Comparison of ENCODE assay signal across 24 mouse cellular contexts in the genomic region with DNA sequence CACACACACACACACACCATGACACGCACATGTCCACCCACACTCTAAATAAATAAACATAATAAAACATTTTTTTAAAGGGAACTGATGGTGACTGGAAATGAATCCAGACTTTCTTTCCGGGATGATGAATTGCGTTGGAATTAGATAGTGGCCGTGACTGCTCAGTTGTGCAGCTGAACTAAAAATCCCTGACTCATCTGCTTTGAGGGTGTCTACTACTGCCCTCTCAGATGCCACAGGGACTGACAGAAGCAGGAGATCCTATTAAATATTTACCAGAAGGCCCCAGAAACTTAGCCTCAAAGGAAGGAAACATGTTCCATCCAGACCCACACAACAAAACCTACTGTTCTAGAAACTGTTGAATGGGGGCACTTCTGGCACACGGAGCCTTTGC.
DNase-seq lines count a peak whose midpoint lies in the region; ATAC-seq and TF ChIP-seq lines count a peak whose summit lies in the region.
"Had no signal": no experiment of that assay in that cellular context is flagged by ENCODE, and none has a peak within 500 bp of the region (broad histone marks: within the 10 kb centered on the region; RNA-seq: fewer than 3 reads in every experiment).

No protein-coding gene starts in this region.

- no peaks in the 10 kb centered on the region for H3K27me3 ChIP-seq in kidney, embryonic 15.5 days
- H3K27me3 ChIP-seq in kidney, embryonic 16.5 days (ENCODE audit: insufficient read depth, low read length) = no peaks in the 10 kb centered on the region
- no peaks in the 10 kb centered on the region for H3K27me3 ChIP-seq in midbrain, embryonic 11.5 days (ENCODE audit: control insufficient read depth, insufficient read depth, low read length)
- no peaks in the 10 kb centered on the region for H3K27me3 ChIP-seq in liver, postnatal 0 days (ENCODE audit: insufficient read depth, low read length)
- H3K27me3 ChIP-seq: forebrain, embryonic 13.5 days; heart, embryonic 15.5 days had no signal

- 0 out of 2 replicates have a peak, but pooled peaks cover 2% of the 10 kb centered on the region for H3K4me1 ChIP-seq in kidney, embryonic 15.5 days
- no peaks in the 10 kb centered on the region for H3K4me1 ChIP-seq in kidney, embryonic 16.5 days (ENCODE audit: insufficient read depth, low read length)
- H3K4me1 ChIP-seq in midbrain, embryonic 11.5 days (ENCODE audit: control insufficient read depth, insufficient read depth, low read length) = no peaks in the 10 kb centered on the region
- H3K4me1 ChIP-seq in liver, postnatal 0 days (ENCODE audit: insufficient read depth) = no peaks in the 10 kb centered on the region
- H3K4me1 ChIP-seq: forebrain, embryonic 10.5 days; forebrain, embryonic 13.5 days; heart, embryonic 15.5 days; hindbrain, embryonic 10.5 days had no signal

- no peak for ATAC-seq in kidney, embryonic 15.5 days (replicated peaks; ENCODE audit: low FRiP score)
- no peak for ATAC-seq in kidney, embryonic 16.5 days (ENCODE audit: low FRiP score, low TSS enrichment)
- no peak for ATAC-seq in midbrain, embryonic 11.5 days (ENCODE audit: low FRiP score)
- no peak for ATAC-seq in liver, postnatal 0 days
- ATAC-seq: forebrain, embryonic 13.5 days; forebrain, embryonic 16.5 days; hindbrain, postnatal 0 days had no signal

- no peak for TF ChIP-seq EP300 in liver, postnatal 0 days (IDR thresholded peaks at IDR 0.05; ENCODE audit: low read depth)

- no peaks in the 10 kb centered on the region for H3K9me3 ChIP-seq in kidney, embryonic 15.5 days (replicated peaks)
- H3K9me3 ChIP-seq in kidney, embryonic 16.5 days (ENCODE audit: low read length) = no peaks in the 10 kb centered on the region
- no peaks in the 10 kb centered on the region for H3K9me3 ChIP-seq in midbrain, embryonic 11.5 days (ENCODE audit: control insufficient read depth, low read length)
- no peaks in the 10 kb centered on the region for H3K9me3 ChIP-seq in liver, postnatal 0 days (ENCODE audit: low read length)
- H3K9me3 ChIP-seq: forebrain, embryonic 10.5 days; forebrain, embryonic 13.5 days; heart, embryonic 15.5 days; hindbrain, embryonic 10.5 days had no signal

- TF ChIP-seq CTCF in liver, postnatal 0 days (IDR thresholded peaks at IDR 0.05; ENCODE audit: low read depth) = no peak

- WGBS in kidney, embryonic 15.5 days = 70% methylated on average over 5 of the region's 5 CpGs
- WGBS in kidney, embryonic 16.5 days = 58% methylated on average over 5 of the region's 5 CpGs
- WGBS in midbrain, embryonic 11.5 days = 85% methylated on average over 5 of the region's 5 CpGs
- WGBS in liver, postnatal 0 days (ENCODE audit: insufficient replicate concordance) = 72% methylated on average over 5 of the region's 5 CpGs

- DNase-seq in kidney, adult 11 months = peak; percentile 17
- DNase-seq in kidney, adult 8-10 months = peak; percentile 9 to 37
- peak; percentile 47 for DNase-seq in kidney, adult 9 months
- DNase-seq in midbrain, embryonic 11.5 days (ENCODE audit: low spot score, missing footprints) = no peak
- DNase-seq in liver, postnatal 0 days = no peak
- DNase-seq: adrenal gland, postnatal 10 days; adrenal gland, postnatal 36 days; cerebellum, adult 18-20 months; cerebellum, adult 9-10 months; cerebellum, postnatal 14 days; gastrocnemius, postnatal 10 days; gastrocnemius, postnatal 36 days; heart, postnatal 10 days; heart, postnatal 36 days had no signal

- no peak overlapping the region for H3K27ac ChIP-seq in kidney, embryonic 15.5 days
- no peak overlapping the region for H3K27ac ChIP-seq in kidney, embryonic 16.5 days (ENCODE audit: low read length)
- H3K27ac ChIP-seq in midbrain, embryonic 11.5 days (ENCODE audit: low read depth, low read length) = no peak overlapping the region
- H3K27ac ChIP-seq in liver, postnatal 0 days (ENCODE audit: low read depth) = no peak overlapping the region
- H3K27ac ChIP-seq: forebrain, embryonic 10.5 days; forebrain, embryonic 13.5 days; heart, embryonic 15.5 days; hindbrain, embryonic 10.5 days; hindbrain, embryonic 14.5 days; hindbrain, postnatal 0 days had no signal

- no peak overlapping the region for H3K4me2 ChIP-seq in kidney, embryonic 15.5 days
- H3K4me2 ChIP-seq in kidney, embryonic 16.5 days (replicated peaks; ENCODE audit: low read depth, low read length) = no peak overlapping the region
- no peak overlapping the region for H3K4me2 ChIP-seq in midbrain, embryonic 11.5 days
- H3K4me2 ChIP-seq in liver, postnatal 0 days (ENCODE audit: low read depth, low read length) = no peak overlapping the region
- H3K4me2 ChIP-seq: forebrain, embryonic 13.5 days; heart, embryonic 11.5 days; heart, embryonic 15.5 days; hindbrain, embryonic 14.5 days had no signal

- no peak overlapping the region for H3K4me3 ChIP-seq in kidney, embryonic 15.5 days (replicated peaks)
- H3K4me3 ChIP-seq in kidney, embryonic 16.5 days (ENCODE audit: low read length) = no peak overlapping the region
- no peak overlapping the region for H3K4me3 ChIP-seq in midbrain, embryonic 11.5 days (ENCODE audit: low read depth, low read length)
- H3K4me3 ChIP-seq in liver, postnatal 0 days (ENCODE audit: low read depth, low read length) = no peak overlapping the region
- H3K4me3 ChIP-seq: forebrain, embryonic 10.5 days; forebrain, embryonic 13.5 days; heart, embryonic 15.5 days; hindbrain, embryonic 10.5 days had no signal

- no peaks in the 10 kb centered on the region for H3K36me3 ChIP-seq in kidney, embryonic 15.5 days
- H3K36me3 ChIP-seq in kidney, embryonic 16.5 days (ENCODE audit: insufficient read depth, low read length) = no peaks in the 10 kb centered on the region
- no peaks in the 10 kb centered on the region for H3K36me3 ChIP-seq in midbrain, embryonic 11.5 days (ENCODE audit: control insufficient read depth, insufficient read depth, low read length)
- no peaks in the 10 kb centered on the region for H3K36me3 ChIP-seq in liver, postnatal 0 days (replicated peaks; ENCODE audit: insufficient read depth, low read length)
- H3K36me3 ChIP-seq: forebrain, embryonic 10.5 days; heart, embryonic 15.5 days; hindbrain, embryonic 10.5 days had no signal

- H3K9ac ChIP-seq in kidney, embryonic 15.5 days = no peak overlapping the region
- H3K9ac ChIP-seq in kidney, embryonic 16.5 days (replicated peaks; ENCODE audit: low read length) = no peak overlapping the region
- H3K9ac ChIP-seq in midbrain, embryonic 11.5 days (ENCODE audit: low read length) = no peak overlapping the region
- H3K9ac ChIP-seq in liver, postnatal 0 days (replicated peaks) = no peak overlapping the region
- H3K9ac ChIP-seq: forebrain, embryonic 13.5 days; heart, embryonic 15.5 days; hindbrain, embryonic 14.5 days had no signal

Comparison
In these comparisons a context has a peak if more than half of its experiments do, and no peak if none do; other contexts are left out.
1. DNase-seq: peak in kidney, adult 11 months (single experiment), kidney, adult 8-10 months (2 of 2) and kidney, adult 9 months (single experiment); none in midbrain, embryonic 11.5 days (single experiment) and liver, postnatal 0 days (single experiment).